Mouse (Mus musculus): Measurements from ENCODE around the gene Dppa3. TPM values are rescaled to one million over a fixed set of nuclear protein-coding genes. Genes with fewer than 3 reads are reported as not detected.

Gene Dppa3
- polyA plus RNA-seq, 1 experiment: not detected

DNA sequence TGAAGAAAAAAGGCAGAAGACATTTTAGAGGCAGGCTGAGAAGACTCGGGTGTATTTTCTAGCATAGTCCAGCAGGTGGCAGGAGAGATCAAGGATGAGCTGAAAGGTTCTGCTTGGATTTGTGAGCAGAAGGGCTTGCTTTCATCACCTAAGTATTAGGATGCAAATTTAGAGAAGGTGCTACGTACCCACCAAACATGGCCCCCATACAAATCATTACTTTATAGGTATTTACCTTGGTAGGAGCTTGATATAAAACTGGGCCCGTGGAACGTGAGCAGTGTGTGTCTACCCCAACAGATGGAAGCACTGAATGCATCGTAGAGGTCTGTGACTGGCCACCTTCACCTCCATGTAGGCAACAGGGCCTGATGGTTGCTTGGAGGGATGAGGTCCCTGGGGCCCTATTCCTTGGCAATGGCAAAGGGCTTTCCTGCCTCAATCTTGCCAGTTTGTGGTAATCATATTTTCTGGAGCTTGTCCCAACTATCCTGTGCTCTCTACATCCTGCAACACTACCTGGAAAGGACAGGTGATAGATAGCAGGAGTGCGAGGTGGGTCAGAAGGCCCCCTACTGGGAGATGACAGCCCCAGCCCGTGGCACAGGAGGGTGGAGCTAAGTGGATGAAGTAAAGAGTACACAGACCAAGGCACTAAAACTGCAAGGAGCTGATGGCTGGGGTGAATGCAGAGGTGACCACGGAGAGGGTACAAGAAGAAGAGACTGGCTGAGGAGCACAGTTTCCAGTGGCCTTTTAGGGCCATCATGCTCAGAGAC, 34.6 kb downstream of the Dppa3 start:
- Histone ChIP-seq H3K4me1 (peaks cover 4% of the 10 kb centered on the region; the same call in 1 of the 2 replicates), H3K27me3 (replicated peaks) (peaks cover 31% of the 10 kb centered on the region)
- no peak for TF ChIP-seq GATA1 (IDR thresholded peaks at IDR 0.05; ENCODE audit: borderline replicate concordance, low read length)
- TF ChIP-seq FLI1 (IDR thresholded peaks at IDR 0.05; ENCODE audit: low read length): no peak

GRCm38 (mm10) chr6:122662551-122663264, 36.5 kb downstream of the Dppa3 start:
- Histone ChIP-seq H3K4me3 (replicated peaks) (peak overlapping the region; percentile 50), H3K36me3 (replicated peaks; ENCODE audit: low read length) (no peaks in the 10 kb centered on the region), H3K27me3 (replicated peaks) (peaks cover 44% of the 10 kb centered on the region), H3K9me3 (no peaks in the 10 kb centered on the region), H3K4me1 (peaks cover 4% of the 10 kb centered on the region; the same call in 1 of the 2 replicates)
- TF ChIP-seq GATA1 (IDR thresholded peaks at IDR 0.05; ENCODE audit: borderline replicate concordance, low read length) (no peak), FLI1 (IDR thresholded peaks at IDR 0.05; ENCODE audit: low read length) (no peak)

More for the DNA sequence above, 34.6 kb downstream of the Dppa3 start:
- H3K36me3 ChIP-seq (replicated peaks; ENCODE audit: low read length): no peaks in the 10 kb centered on the region
- no peaks in the 10 kb centered on the region for H3K9me3 ChIP-seq
- H3K4me3 ChIP-seq (replicated peaks): no peak overlapping the region

- Histone ChIP-seq H3K27me3 (replicated peaks) (peaks cover 51% of the 10 kb centered on the region), H3K4me1 (peaks cover 4% of the 10 kb centered on the region; the same call in 1 of the 2 replicates), H3K36me3 (replicated peaks; ENCODE audit: low read length) (no peaks in the 10 kb centered on the region), H3K4me3 (replicated peaks) (no peak overlapping the region), H3K9me3 (no peaks in the 10 kb centered on the region)
- TF ChIP-seq GATA1 (IDR thresholded peaks at IDR 0.05; ENCODE audit: borderline replicate concordance, low read length) (no peak), FLI1 (IDR thresholded peaks at IDR 0.05; ENCODE audit: low read length) (no peak)
These were observed 37.5 kb downstream of the Dppa3 start for GRCm38 (mm10) chr6:122663596-122664206.

- peaks cover 51% of the 10 kb centered on the region for H3K27me3 ChIP-seq (replicated peaks)
- H3K4me1 ChIP-seq: peaks cover 10% of the 10 kb centered on the region
- no peak overlapping the region for H3K4me3 ChIP-seq (replicated peaks)
These were observed 39.7 kb downstream of the Dppa3 start for GRCm38 (mm10) chr6:122665866-122666265.

DNA sequence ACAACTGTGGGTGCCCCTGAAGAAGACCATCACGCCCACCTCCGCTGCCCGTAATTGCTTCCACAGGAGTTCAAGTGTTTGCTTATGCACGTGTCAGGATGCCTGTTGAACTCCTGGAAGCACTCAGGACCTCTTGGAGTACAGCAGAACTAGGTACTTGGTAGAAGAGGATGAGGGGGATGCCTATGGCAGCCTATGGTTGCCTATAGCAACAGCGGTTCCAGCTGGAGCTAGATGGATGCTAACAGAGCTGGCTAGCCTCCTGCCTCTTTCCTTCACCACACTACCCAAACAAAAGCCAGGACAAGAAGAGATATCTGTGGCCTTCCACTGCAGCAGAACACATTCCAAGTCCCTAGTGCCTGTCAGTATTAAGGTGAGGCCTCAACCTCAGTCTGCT, 41.5 kb downstream of the Dppa3 start:
- TF ChIP-seq FLI1 (IDR thresholded peaks at IDR 0.05; ENCODE audit: low read length) (no peak), GATA1 (IDR thresholded peaks at IDR 0.05; ENCODE audit: borderline replicate concordance, low read length) (no peak)
- no peaks in the 10 kb centered on the region for H3K36me3 ChIP-seq (replicated peaks; ENCODE audit: low read length)
- peaks cover 10% of the 10 kb centered on the region for H3K4me1 ChIP-seq
- no peak overlapping the region for H3K4me3 ChIP-seq (replicated peaks)
- no peaks in the 10 kb centered on the region for H3K9me3 ChIP-seq
- H3K27me3 ChIP-seq (replicated peaks): peaks cover 38% of the 10 kb centered on the region

More at GRCm38 (mm10) chr6:122665866-122666265, 39.7 kb downstream of the Dppa3 start:
- H3K9me3 ChIP-seq: no peaks in the 10 kb centered on the region
- TF ChIP-seq GATA1 (IDR thresholded peaks at IDR 0.05; ENCODE audit: borderline replicate concordance, low read length): no peak
- no peak for TF ChIP-seq FLI1 (IDR thresholded peaks at IDR 0.05; ENCODE audit: low read length)
- no peaks in the 10 kb centered on the region for H3K36me3 ChIP-seq (replicated peaks; ENCODE audit: low read length)

- Histone ChIP-seq H3K9me3 (no peaks in the 10 kb centered on the region), H3K4me1 (peaks cover 6% of the 10 kb centered on the region), H3K36me3 (replicated peaks; ENCODE audit: low read length) (no peaks in the 10 kb centered on the region), H3K4me3 (replicated peaks) (no peak overlapping the region), H3K27me3 (replicated peaks) (peaks cover 27% of the 10 kb centered on the region)
- TF ChIP-seq FLI1 (IDR thresholded peaks at IDR 0.05; ENCODE audit: low read length) (no peak), GATA1 (IDR thresholded peaks at IDR 0.05; ENCODE audit: borderline replicate concordance, low read length) (no peak)
These were observed 42.6 kb downstream of the Dppa3 start for GRCm38 (mm10) chr6:122668823-122669222.

DNA sequence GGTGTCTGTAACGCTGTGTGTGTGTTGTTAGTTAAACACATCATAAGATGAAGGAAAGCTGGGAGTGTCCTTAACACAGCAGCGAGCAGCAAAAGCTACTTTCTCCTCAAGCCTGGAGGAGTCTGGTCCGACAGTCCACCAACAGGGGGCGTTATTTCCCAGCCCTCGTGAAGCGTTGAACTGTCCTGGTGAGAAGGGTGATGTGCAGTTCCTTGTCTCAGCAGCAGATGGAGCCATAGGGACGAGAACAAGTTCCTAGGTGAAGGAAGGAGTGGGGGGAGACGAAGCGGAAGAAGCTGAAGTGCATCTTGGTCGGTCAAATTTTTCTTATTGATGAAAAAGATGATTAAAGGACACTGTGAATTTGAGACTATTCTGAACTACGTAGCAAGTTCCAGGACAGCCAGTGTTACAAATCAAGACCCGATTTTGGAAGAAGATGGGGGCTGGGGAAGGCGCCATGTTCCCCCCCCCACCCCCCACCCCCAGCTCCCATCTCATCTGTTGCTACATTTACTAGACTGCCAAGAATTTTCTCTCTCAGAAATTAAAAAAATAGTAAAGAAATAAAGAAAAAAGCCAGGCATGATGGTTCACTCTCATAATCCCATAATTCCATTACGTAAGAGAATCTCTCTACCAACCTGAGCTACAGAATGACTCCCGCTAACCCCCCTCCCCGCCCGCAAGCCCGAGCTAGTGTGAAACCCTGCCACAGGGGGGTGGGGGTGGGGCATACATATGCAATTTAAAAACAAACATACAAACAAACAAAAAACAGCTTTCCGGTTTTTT, 43.4 kb downstream of the Dppa3 start:
- TF ChIP-seq FLI1 (IDR thresholded peaks at IDR 0.05; ENCODE audit: low read length) (no peak), GATA1 (IDR thresholded peaks at IDR 0.05; ENCODE audit: borderline replicate concordance, low read length) (no peak)
- peak overlapping the region; percentile 86 for H3K4me3 ChIP-seq (replicated peaks)
- no peaks in the 10 kb centered on the region for H3K9me3 ChIP-seq
- no peaks in the 10 kb centered on the region for H3K36me3 ChIP-seq (replicated peaks; ENCODE audit: low read length)
- peaks cover 21% of the 10 kb centered on the region for H3K27me3 ChIP-seq (replicated peaks)
- H3K4me1 ChIP-seq: peaks cover 6% of the 10 kb centered on the region

GRCm38 (mm10) chr6:122670201-122670551, 44.0 kb downstream of the Dppa3 start:
- Histone ChIP-seq H3K4me3 (replicated peaks) (no peak overlapping the region), H3K36me3 (replicated peaks; ENCODE audit: low read length) (no peaks in the 10 kb centered on the region), H3K9me3 (no peaks in the 10 kb centered on the region), H3K27me3 (replicated peaks) (peaks cover 21% of the 10 kb centered on the region), H3K4me1 (peaks cover 6% of the 10 kb centered on the region)
- TF ChIP-seq GATA1 (IDR thresholded peaks at IDR 0.05; ENCODE audit: borderline replicate concordance, low read length): no peak
- TF ChIP-seq FLI1 (IDR thresholded peaks at IDR 0.05; ENCODE audit: low read length): no peak

GRCm38 (mm10) chr6:122670841-122671240, 44.6 kb downstream of the Dppa3 start:
- Histone ChIP-seq H3K4me3 (replicated peaks) (no peak overlapping the region), H3K9me3 (no peaks in the 10 kb centered on the region), H3K4me1 (peaks cover 6% of the 10 kb centered on the region), H3K27me3 (replicated peaks) (peaks cover 23% of the 10 kb centered on the region), H3K36me3 (replicated peaks; ENCODE audit: low read length) (no peaks in the 10 kb centered on the region)
- no peak for TF ChIP-seq FLI1 (IDR thresholded peaks at IDR 0.05; ENCODE audit: low read length)
- TF ChIP-seq GATA1 (IDR thresholded peaks at IDR 0.05; ENCODE audit: borderline replicate concordance, low read length): no peak

All from megakaryocyte, embryonic 14.5 days (primary cell).